Mouse (Mus musculus) right cerebral cortex, postnatal 25 days (tissue): ENCODE results near the gene Dars2.

Experiments used
- DNase-seq: peaks from one replicate; pipeline ENCODE4 v3.0.0; 2022

Gene Dars2

GRCm38 (mm10) chr1:161070352-161071271, at the start of gene Dars2, which contains the start of gene Cenpl:
Gene Dars2 (minus strand): TSS chr1:161070658.
Gene Cenpl (plus strand): TSS chr1:161070713.
- DNase-seq: peak; percentile 97

GRCm38 (mm10) chr1:161114591-161114990, 44.1 kb upstream of the Dars2 start:
- DNase-seq: no peak

- DNase-seq: no peak
These were observed 38.8 kb upstream of the Dars2 start for GRCm38 (mm10) chr1:161109216-161109615.

GRCm38 (mm10) chr1:161103842-161104241, 33.4 kb upstream of the Dars2 start:
- no peak for DNase-seq

GRCm38 (mm10) chr1:161099721-161100405, 29.4 kb upstream of the Dars2 start:
- no peak for DNase-seq

GRCm38 (mm10) chr1:161077243-161077642, 6.8 kb upstream of the Dars2 start:
- DNase-seq: no peak

- DNase-seq: no peak
These were observed 5.8 kb upstream of the Dars2 start for GRCm38 (mm10) chr1:161076238-161076637.

GRCm38 (mm10) chr1:161071272-161071620, 788 bp upstream of the Dars2 start:
- no peak for DNase-seq

GRCm38 (mm10) chr1:161063351-161063750, 7.1 kb downstream of the Dars2 start:
- no peak for DNase-seq

- DNase-seq: no peak
These were observed 13.3 kb downstream of the Dars2 start for GRCm38 (mm10) chr1:161057164-161057563.

- DNase-seq: no peak
These were observed 23.5 kb downstream of the Dars2 start for GRCm38 (mm10) chr1:161046972-161047371.

- DNase-seq: no peak
These were observed 29.0 kb downstream of the Dars2 start for GRCm38 (mm10) chr1:161041261-161042020.

GRCm38 (mm10) chr1:161040855-161041254, 29.6 kb downstream of the Dars2 start:
- no peak for DNase-seq

GRCm38 (mm10) chr1:161040426-161040770, 30.1 kb downstream of the Dars2 start:
- DNase-seq: no peak

GRCm38 (mm10) chr1:161039741-161040425, 30.6 kb downstream of the Dars2 start:
- DNase-seq: no peak

- no peak for DNase-seq
These were observed 31.3 kb downstream of the Dars2 start for GRCm38 (mm10) chr1:161038968-161039721.

- DNase-seq: no peak
These were observed 32.5 kb downstream of the Dars2 start for GRCm38 (mm10) chr1:161038004-161038403.

- no peak for DNase-seq
These were observed 32.9 kb downstream of the Dars2 start for GRCm38 (mm10) chr1:161037599-161037998.

- no peak for DNase-seq
These were observed 33.4 kb downstream of the Dars2 start for GRCm38 (mm10) chr1:161037026-161037425.

GRCm38 (mm10) chr1:161036411-161036841, 34.0 kb downstream of the Dars2 start:
- DNase-seq: no peak

GRCm38 (mm10) chr1:161035786-161036404, 34.6 kb downstream of the Dars2 start:
- DNase-seq: no peak
